ENCODE assay signal across 47 mouse cellular contexts in genomic region chr4:86561061-86561460, GRCm38 (mm10). TPM values are rescaled to one million over a fixed set of nuclear protein-coding genes. Genes with fewer than 3 reads are reported as not detected.
"Had no signal": no experiment of that assay in that cellular context is flagged by ENCODE, and none has a peak within 500 bp of the region (broad histone marks: within the 10 kb centered on the region; RNA-seq: fewer than 3 reads in every experiment).

No protein-coding gene starts in this region.

- H3K27ac ChIP-seq: heart, embryonic 10.5 days; heart, embryonic 13.5 days; heart, embryonic 15.5 days; hindbrain, embryonic 10.5 days; hindbrain, embryonic 12.5 days; hindbrain, embryonic 13.5 days; hindbrain, embryonic 14.5 days; hindbrain, embryonic 15.5 days; hindbrain, postnatal 0 days; intestine, embryonic 15.5 days; kidney, embryonic 15.5 days; kidney, postnatal 0 days; layer of hippocampus, adult 2 months had no signal

- H3K4me3 ChIP-seq: heart, embryonic 10.5 days; heart, embryonic 12.5 days; heart, embryonic 13.5 days; heart, embryonic 15.5 days; hindbrain, embryonic 10.5 days; hindbrain, embryonic 12.5 days; hindbrain, embryonic 13.5 days; hindbrain, embryonic 15.5 days; intestine, embryonic 15.5 days; kidney, embryonic 15.5 days; layer of hippocampus, adult 2 months had no signal

- H3K27me3 ChIP-seq: heart, embryonic 12.5 days; heart, embryonic 15.5 days; hindbrain, embryonic 12.5 days; hindbrain, embryonic 15.5 days; intestine, embryonic 15.5 days; kidney, embryonic 15.5 days had no signal

- DNase-seq: heart, postnatal 14 days; heart, postnatal 36 days; heart, postnatal 4 days; kidney, adult 11 months; kidney, adult 18-20 months; kidney, adult 2 months; kidney, adult 8-10 months; kidney, adult 9 months; kidney, postnatal 10 days; kidney, postnatal 14 days; kidney, postnatal 25 days; kidney, postnatal 36 days; kidney, postnatal 4 days; layer of hippocampus, adult 9-11 months; layer of hippocampus, postnatal 36 days had no signal

- H3K4me1 ChIP-seq: heart, embryonic 10.5 days; heart, embryonic 12.5 days; heart, embryonic 13.5 days; heart, embryonic 15.5 days; hindbrain, embryonic 10.5 days; hindbrain, embryonic 12.5 days; hindbrain, embryonic 13.5 days; hindbrain, embryonic 15.5 days; intestine, embryonic 15.5 days; kidney, embryonic 15.5 days had no signal

- H3K36me3 ChIP-seq: heart, embryonic 10.5 days; heart, embryonic 12.5 days; heart, embryonic 13.5 days; heart, embryonic 15.5 days; hindbrain, embryonic 10.5 days; hindbrain, embryonic 12.5 days; hindbrain, embryonic 13.5 days; hindbrain, embryonic 15.5 days; intestine, embryonic 15.5 days; kidney, embryonic 15.5 days had no signal

RNA-seq across cellular contexts. Expression of gene Saxo1, which starts 2.9 kb away (rescaled TPM):
- total RNA-seq: heart, adult 8-10 months; heart, postnatal 14 days; heart, postnatal 25 days; heart, postnatal 36 days; heart, postnatal 4 days; hematopoietic stem cell, adult 5-6 weeks; hindbrain, postnatal 0 days; layer of hippocampus, adult 18-20 months; layer of hippocampus, adult 2 months; layer of hippocampus, adult 8-10 months; layer of hippocampus, postnatal 10 days; layer of hippocampus, postnatal 14 days; layer of hippocampus, postnatal 25 days; layer of hippocampus, postnatal 36 days had no signal
- polyA plus RNA-seq: heart, embryonic 10.5 days; heart, embryonic 11.5 days; heart, embryonic 12.5 days; heart, embryonic 13.5 days; heart, embryonic 16.5 days; heart, postnatal 0 days; hindbrain, embryonic 10.5 days; hindbrain, embryonic 11.5 days; hindbrain, embryonic 12.5 days; hindbrain, embryonic 13.5 days; hindbrain, embryonic 14.5 days; hindbrain, embryonic 15.5 days; hindbrain, embryonic 16.5 days; hindbrain, postnatal 0 days; inflammation-experienced regulatory T-cells, adult 6 months; intestine, embryonic 14.5 days; intestine, embryonic 15.5 days; intestine, embryonic 16.5 days; intestine, postnatal 0 days; kidney, embryonic 15.5 days; large intestine, adult 2 months had no signal
